Mouse (Mus musculus): Measurements from ENCODE around the gene Mcm10. TPM values are rescaled to one million over a fixed set of nuclear protein-coding genes. Genes with fewer than 3 reads are reported as not detected.

Gene Mcm10
- total and polyA plus RNA-seq, 2 experiments from 2014 or later, result 2.0 to 2.3 TPM

DNA sequence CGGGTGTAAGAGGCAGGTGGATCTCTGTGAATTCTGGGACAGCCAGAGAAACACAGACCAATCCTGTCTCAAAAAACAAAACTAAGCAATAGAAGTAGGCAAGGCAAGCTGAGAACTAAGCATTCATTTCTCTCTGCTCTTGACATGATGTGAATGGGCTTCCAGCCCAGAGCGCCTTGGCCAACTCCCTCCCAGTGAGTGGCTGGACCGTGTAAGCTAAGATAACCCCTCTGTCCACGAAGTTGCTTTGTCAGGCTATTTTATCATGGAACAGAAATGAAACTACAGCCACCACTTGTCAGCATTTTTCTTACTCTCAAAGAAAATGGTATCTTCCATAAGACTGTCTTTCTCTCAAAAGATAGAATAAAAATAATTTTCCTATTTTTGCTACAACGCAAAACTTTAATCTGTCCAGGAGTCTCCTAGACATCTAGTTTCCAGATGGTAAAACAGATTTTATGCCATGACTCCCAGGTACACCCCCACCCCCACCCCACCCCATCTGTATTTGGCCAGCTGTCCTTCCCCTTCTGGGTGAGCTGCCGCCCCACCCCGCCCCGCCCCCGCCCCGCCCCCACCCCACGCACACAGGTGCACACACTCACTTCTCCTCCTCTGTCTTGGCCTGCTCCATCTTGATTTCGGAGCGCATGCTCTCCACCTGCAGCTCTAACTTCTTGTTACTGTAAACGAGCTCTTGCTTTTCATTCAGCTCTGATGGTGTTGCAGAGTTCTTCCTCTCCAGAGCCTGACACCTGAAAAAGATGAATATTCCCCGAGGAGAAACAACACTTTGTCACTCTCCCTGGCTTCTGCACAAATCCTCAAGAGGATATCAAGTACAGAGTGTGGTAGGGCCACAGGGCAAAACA lies 21.2 kb upstream of the Mcm10 start:
- DNase-seq, result no peak
- H3K4me3 ChIP-seq (ENCODE audit: low read depth, low read length), result no peak overlapping the region
- no peaks in the 10 kb centered on the region for H3K27me3 ChIP-seq (ENCODE audit: insufficient read depth, low read length)
- TF ChIP-seq CTCF (IDR thresholded peaks at IDR 0.05; ENCODE audit: low read depth), result no peak
- no peaks in the 10 kb centered on the region for H3K36me3 ChIP-seq (ENCODE audit: insufficient read depth)
- H3K9ac ChIP-seq, result no peak overlapping the region
- ATAC-seq, result no peak
- H3K9me3 ChIP-seq (ENCODE audit: low read length), result no peaks in the 10 kb centered on the region
- 65% methylated on average over 15 of the region's 15 CpGs for WGBS
- H3K27ac ChIP-seq (ENCODE audit: low read depth, low read length), result no peak overlapping the region
- H3K4me1 ChIP-seq (ENCODE audit: insufficient read depth), result peaks cover 3% of the 10 kb centered on the region; the same call in 1 of the 2 replicates
- H3K4me2 ChIP-seq (ENCODE audit: low read depth), result no peak overlapping the region

DNA sequence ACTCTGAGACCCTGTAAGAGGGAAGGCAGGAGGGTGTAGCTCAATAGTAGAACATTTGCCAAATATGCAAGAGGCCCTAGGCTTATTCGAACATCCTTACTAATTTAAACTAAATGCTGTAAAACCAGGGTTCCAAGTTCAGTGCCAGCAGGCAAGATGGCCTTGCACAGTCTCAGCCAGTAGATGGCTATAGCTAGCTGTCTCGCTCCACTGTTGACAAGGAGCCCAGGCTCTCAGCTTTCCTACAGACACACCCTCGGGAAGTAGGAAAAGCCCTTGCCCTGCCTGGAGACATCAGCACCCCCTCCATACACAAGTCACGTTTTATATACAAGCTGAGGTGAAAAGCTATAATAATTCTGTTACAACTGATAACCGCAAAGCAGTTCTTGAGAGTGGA lies 20.1 kb upstream of the Mcm10 start:
- Histone ChIP-seq H3K4me2 (ENCODE audit: low read depth) (no peak overlapping the region), H3K36me3 (ENCODE audit: insufficient read depth) (no peaks in the 10 kb centered on the region; the same call in 1 of the 2 replicates), H3K4me3 (ENCODE audit: low read depth, low read length) (no peak overlapping the region), H3K27ac (ENCODE audit: low read depth, low read length) (no peak overlapping the region), H3K4me1 (ENCODE audit: insufficient read depth) (peaks cover 3% of the 10 kb centered on the region; the same call in 1 of the 2 replicates), H3K9me3 (ENCODE audit: low read length) (no peaks in the 10 kb centered on the region), H3K27me3 (ENCODE audit: insufficient read depth, low read length) (no peaks in the 10 kb centered on the region), H3K9ac (no peak overlapping the region)
- no peak for TF ChIP-seq CTCF (IDR thresholded peaks at IDR 0.05; ENCODE audit: low read depth)
- DNase-seq (no peak), ATAC-seq (no peak)
- WGBS, result 70% methylated on average over 5 of the region's 5 CpGs

DNA sequence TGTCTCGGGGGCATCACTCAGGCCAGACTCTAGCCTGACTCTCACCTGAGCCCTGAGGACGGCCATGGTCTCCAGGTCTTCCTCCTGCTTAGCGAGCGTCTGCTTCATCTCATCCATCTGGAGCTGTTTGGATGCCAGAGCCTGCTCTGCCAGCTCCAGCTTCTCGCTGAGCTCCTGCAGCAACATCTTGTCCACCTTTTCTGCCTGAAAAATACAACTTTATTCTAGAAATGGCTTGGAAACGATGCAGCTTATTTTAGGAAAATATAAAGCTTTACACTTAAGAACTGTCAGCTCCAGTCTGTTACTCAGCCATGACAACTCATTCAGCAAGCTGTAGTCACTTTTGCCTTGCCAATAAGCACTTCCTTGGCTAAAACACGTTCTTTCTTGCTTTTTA lies 18.6 kb upstream of the Mcm10 start:
- no peak overlapping the region for H3K9ac ChIP-seq
- no peaks in the 10 kb centered on the region; the same call in 1 of the 2 replicates for H3K36me3 ChIP-seq (ENCODE audit: insufficient read depth)
- no peak overlapping the region for H3K4me2 ChIP-seq (ENCODE audit: low read depth)
- no peak for TF ChIP-seq CTCF (IDR thresholded peaks at IDR 0.05; ENCODE audit: low read depth)
- no peaks in the 10 kb centered on the region for H3K9me3 ChIP-seq (ENCODE audit: low read length)
- 0 out of 2 replicates have a peak, but pooled peaks cover under 1% of the 10 kb centered on the region for H3K4me1 ChIP-seq (ENCODE audit: insufficient read depth)
- WGBS, result 55% methylated on average over 7 of the region's 7 CpGs
- no peaks in the 10 kb centered on the region for H3K27me3 ChIP-seq (ENCODE audit: insufficient read depth, low read length)
- H3K4me3 ChIP-seq (ENCODE audit: low read depth, low read length), result no peak overlapping the region
- no peak overlapping the region for H3K27ac ChIP-seq (ENCODE audit: low read depth, low read length)
- DNase-seq (peak; percentile 53), ATAC-seq (peak; percentile 68)

DNA sequence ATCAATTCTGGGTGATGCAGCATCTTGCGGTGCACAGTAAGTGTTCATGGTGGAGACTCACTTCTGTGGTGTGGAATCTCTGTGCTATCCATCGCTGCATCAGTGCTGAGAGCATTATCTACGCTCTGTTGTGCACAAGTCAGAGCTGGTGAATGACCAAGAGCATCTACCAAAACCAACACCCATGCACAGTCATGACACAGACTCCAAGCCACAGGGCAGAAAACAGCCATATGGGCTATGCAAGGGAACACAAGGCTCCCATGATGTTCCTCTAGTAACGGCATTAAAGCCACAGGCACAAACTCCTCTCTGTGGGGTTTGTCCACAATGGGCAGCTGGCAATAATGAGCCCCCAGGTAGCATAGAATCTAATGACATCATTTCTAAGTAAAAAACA lies 17.2 kb upstream of the Mcm10 start:
- no peak overlapping the region for H3K27ac ChIP-seq (ENCODE audit: low read depth, low read length)
- H3K9ac ChIP-seq, result no peak overlapping the region
- WGBS, result 82% methylated on average over 4 of the region's 4 CpGs
- H3K9me3 ChIP-seq (ENCODE audit: low read length), result no peaks in the 10 kb centered on the region
- ATAC-seq (no peak), DNase-seq (no peak)
- H3K4me3 ChIP-seq (ENCODE audit: low read depth, low read length), result no peak overlapping the region
- H3K4me1 ChIP-seq (ENCODE audit: insufficient read depth), result no peaks in the 10 kb centered on the region
- H3K4me2 ChIP-seq (ENCODE audit: low read depth), result no peak overlapping the region
- H3K36me3 ChIP-seq (ENCODE audit: insufficient read depth), result no peaks in the 10 kb centered on the region; the same call in 1 of the 2 replicates
- TF ChIP-seq CTCF (IDR thresholded peaks at IDR 0.05; ENCODE audit: low read depth), result no peak
- H3K27me3 ChIP-seq (ENCODE audit: insufficient read depth, low read length), result no peaks in the 10 kb centered on the region

DNA sequence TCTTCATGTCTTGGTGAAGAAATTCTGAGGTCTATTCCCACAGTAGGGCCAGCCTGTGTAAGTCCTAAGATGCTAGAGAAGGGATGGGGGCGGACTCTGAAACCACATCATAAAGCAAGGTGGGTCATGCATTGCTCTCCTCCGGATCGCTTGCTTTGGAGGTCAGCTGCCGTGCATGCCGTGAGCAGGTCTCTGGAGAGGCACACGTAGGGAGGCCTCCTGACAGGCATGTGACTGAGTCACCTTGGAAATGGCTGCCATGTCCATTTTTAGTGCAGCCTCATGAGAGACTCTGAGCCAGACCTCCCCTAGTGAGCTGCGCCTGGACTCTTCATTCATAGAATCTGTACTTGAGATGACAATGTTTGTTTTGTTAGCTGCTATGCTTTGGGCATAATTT lies 15.5 kb upstream of the Mcm10 start:
- H3K4me3 ChIP-seq (ENCODE audit: low read depth, low read length), result no peak overlapping the region
- ATAC-seq (no peak), DNase-seq (no peak)
- H3K4me2 ChIP-seq (ENCODE audit: low read depth), result no peak overlapping the region
- no peak for TF ChIP-seq CTCF (IDR thresholded peaks at IDR 0.05; ENCODE audit: low read depth)
- H3K9me3 ChIP-seq (ENCODE audit: low read length), result no peaks in the 10 kb centered on the region
- H3K27ac ChIP-seq (ENCODE audit: low read depth, low read length), result no peak overlapping the region
- no peak overlapping the region for H3K9ac ChIP-seq
- H3K36me3 ChIP-seq (ENCODE audit: insufficient read depth), result no peaks in the 10 kb centered on the region; the same call in 1 of the 2 replicates
- H3K27me3 ChIP-seq (ENCODE audit: insufficient read depth, low read length), result no peaks in the 10 kb centered on the region
- H3K4me1 ChIP-seq (ENCODE audit: insufficient read depth), result no peaks in the 10 kb centered on the region
- 92% methylated on average over 7 of the region's 7 CpGs for WGBS

DNA sequence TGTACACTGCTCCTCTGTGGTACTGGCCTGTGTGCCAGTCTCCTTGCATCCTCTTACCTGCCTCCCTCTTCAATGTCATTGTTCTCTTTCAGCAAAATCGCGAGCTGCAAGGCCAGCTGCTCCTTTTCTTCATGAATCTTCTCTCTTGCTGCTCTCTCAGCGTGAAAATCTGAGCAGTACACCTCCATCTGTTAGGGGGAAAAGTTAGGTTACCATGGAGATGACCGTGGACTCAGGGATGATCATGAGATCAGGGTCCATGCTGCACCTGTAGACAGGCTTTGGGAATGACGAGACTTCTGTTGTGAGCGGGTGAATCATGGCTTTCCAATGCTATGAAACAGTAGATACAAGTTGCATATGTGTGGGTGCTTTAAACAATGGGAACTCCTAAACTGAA lies 14.5 kb upstream of the Mcm10 start:
- H3K36me3 ChIP-seq (ENCODE audit: insufficient read depth), result no peaks in the 10 kb centered on the region; the same call in 1 of the 2 replicates
- no peak overlapping the region for H3K4me3 ChIP-seq (ENCODE audit: low read depth, low read length)
- no peak for ATAC-seq
- no peak overlapping the region for H3K4me2 ChIP-seq (ENCODE audit: low read depth)
- no peak overlapping the region for H3K27ac ChIP-seq (ENCODE audit: low read depth, low read length)
- TF ChIP-seq CTCF (IDR thresholded peaks at IDR 0.05; ENCODE audit: low read depth), result no peak
- no peak for DNase-seq
- H3K4me1 ChIP-seq (ENCODE audit: insufficient read depth), result no peaks in the 10 kb centered on the region
- WGBS, result 58% methylated on average over 6 of the region's 6 CpGs
- H3K9ac ChIP-seq, result no peak overlapping the region
- H3K27me3 ChIP-seq (ENCODE audit: insufficient read depth, low read length), result no peaks in the 10 kb centered on the region
- H3K9me3 ChIP-seq (ENCODE audit: low read length), result no peaks in the 10 kb centered on the region

DNA sequence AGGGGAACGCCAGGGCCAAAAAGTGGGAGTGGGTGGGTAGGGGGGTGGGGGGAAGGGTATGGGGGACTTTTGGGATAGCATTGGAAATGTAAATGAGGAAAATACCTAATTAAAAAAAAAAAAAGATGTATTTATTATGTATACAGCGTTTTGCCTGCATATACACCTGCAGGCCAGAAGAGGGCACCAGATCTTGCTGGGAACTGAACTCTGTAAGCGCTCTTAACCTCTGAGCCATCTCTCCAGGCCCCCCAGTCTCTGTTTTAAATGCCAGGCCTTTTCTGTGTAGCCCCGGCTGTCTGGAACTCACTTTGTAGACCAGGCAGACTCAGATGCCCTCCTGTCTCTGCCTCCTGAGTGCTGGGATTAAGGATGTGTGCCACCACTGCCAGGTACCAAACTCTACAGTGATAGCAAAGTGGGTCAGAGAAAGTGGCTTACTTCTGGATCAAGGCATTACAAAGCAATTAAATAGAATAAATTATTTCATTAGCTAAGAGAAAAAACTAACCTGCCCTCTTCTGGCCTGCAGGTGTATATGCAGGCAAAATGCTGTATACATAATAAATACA lies 12.7 kb upstream of the Mcm10 start:
- DNase-seq (no peak), ATAC-seq (no peak)
- H3K36me3 ChIP-seq (ENCODE audit: insufficient read depth), result no peaks in the 10 kb centered on the region; the same call in 1 of the 2 replicates
- no peak overlapping the region for H3K27ac ChIP-seq (ENCODE audit: low read depth, low read length)
- no peaks in the 10 kb centered on the region for H3K27me3 ChIP-seq (ENCODE audit: insufficient read depth, low read length)
- H3K9ac ChIP-seq, result no peak overlapping the region
- no peak overlapping the region for H3K4me3 ChIP-seq (ENCODE audit: low read depth, low read length)
- WGBS, result 47% methylated on average over 3 of the region's 4 CpGs
- no peaks in the 10 kb centered on the region for H3K9me3 ChIP-seq (ENCODE audit: low read length)
- TF ChIP-seq CTCF (IDR thresholded peaks at IDR 0.05; ENCODE audit: low read depth), result no peak
- H3K4me1 ChIP-seq (ENCODE audit: insufficient read depth), result no peaks in the 10 kb centered on the region
- no peak overlapping the region for H3K4me2 ChIP-seq (ENCODE audit: low read depth)
